Mouse (Mus musculus) cerebellum, adult 11 months (tissue): ENCODE measurements around the gene Sema4c.

Source experiments
- DNase-seq: peaks from one replicate; pipeline ENCODE4 v3.0.0; 2022

The Sema4c gene

GRCm38 (mm10) chr1:36533546-36533945 is 24.6 kb downstream of the Sema4c start:
- no peak for DNase-seq

GRCm38 (mm10) chr1:36531461-36531860 is 26.7 kb downstream of the Sema4c start:
- DNase-seq = no peak

GRCm38 (mm10) chr1:36530962-36531361 is 27.2 kb downstream of the Sema4c start:
- no peak for DNase-seq

GRCm38 (mm10) chr1:36530485-36530884 is 27.7 kb downstream of the Sema4c start:
- no peak for DNase-seq

- no peak for DNase-seq
These were observed 28.3 kb downstream of the Sema4c start for GRCm38 (mm10) chr1:36529875-36530274.

GRCm38 (mm10) chr1:36529274-36529673 is 28.9 kb downstream of the Sema4c start:
- DNase-seq = no peak

GRCm38 (mm10) chr1:36528351-36528750 is 29.8 kb downstream of the Sema4c start:
- DNase-seq = no peak

GRCm38 (mm10) chr1:36526903-36527302 is 31.2 kb downstream of the Sema4c start:
- no peak for DNase-seq

GRCm38 (mm10) chr1:36525774-36526173 is 32.4 kb downstream of the Sema4c start:
- no peak for DNase-seq

GRCm38 (mm10) chr1:36524058-36524457 is 34.1 kb downstream of the Sema4c start:
- no peak for DNase-seq

GRCm38 (mm10) chr1:36523332-36524013 is 34.7 kb downstream of the Sema4c start:
- no peak for DNase-seq

- no peak for DNase-seq
These were observed 35.9 kb downstream of the Sema4c start for GRCm38 (mm10) chr1:36522210-36522609.

- no peak for DNase-seq
These were observed 38.5 kb downstream of the Sema4c start for GRCm38 (mm10) chr1:36519626-36520025.

- no peak for DNase-seq
These were observed 39.9 kb downstream of the Sema4c start for GRCm38 (mm10) chr1:36518259-36518658.

GRCm38 (mm10) chr1:36513718-36514117 is 44.4 kb downstream of the Sema4c start:
- no peak for DNase-seq

- no peak for DNase-seq
These were observed 44.8 kb downstream of the Sema4c start for GRCm38 (mm10) chr1:36513310-36513709.

GRCm38 (mm10) chr1:36512966-36513280 is 45.2 kb downstream of the Sema4c start:
- no peak for DNase-seq

- peak; percentile 60 for DNase-seq
These were observed 45.8 kb downstream of the Sema4c start for GRCm38 (mm10) chr1:36512089-36512965.

- peak; percentile 99 for DNase-seq
These were observed 46.7 kb downstream of the Sema4c start, which contains the start of gene Cnnm3 for GRCm38 (mm10) chr1:36511289-36512021. Gene Cnnm3 (plus strand): TSS chr1:36511867.

GRCm38 (mm10) chr1:36508238-36508637 is 49.9 kb downstream of the Sema4c start:
- DNase-seq = no peak

GRCm38 (mm10) chr1:36501261-36501660 is 56.9 kb downstream of the Sema4c start:
- peak; percentile 80 for DNase-seq
